Mouse (Mus musculus): Measurements from ENCODE around the gene Dpep2nb. TPM values are rescaled to one million over a fixed set of nuclear protein-coding genes. Genes with fewer than 3 reads are reported as not detected.

Dpep2nb gene
- total RNA-seq (2018; cell fraction: chromatin; rRNA removed) = 1 to 10 TPM in 7 of 26 experiments, under 1 TPM in 4, not detected in 15; 0.80 to 2.4 (median 1.1) TPM
- under 1 TPM in 13 of 26 experiments, not detected in 13; 0.10 to 0.61 (median 0.18) TPM for total RNA-seq (2018; cell fraction: cytosol; rRNA removed)
- total RNA-seq (2018; cell fraction: nucleus; rRNA removed) = 10 to 100 TPM in 1 of 26 experiments, 1 to 10 TPM in 13, under 1 TPM in 5, not detected in 7; 0.46 to 11.4 (median 2.8) TPM
- polyA plus RNA-seq (2018) = not detected in 3 replicates

GRCm38 (mm10) chr8:106005875-106006274 lies at the start of gene Dpep2nb:
Dpep2nb (minus strand) TSS chr8:106005975.
- Histone ChIP-seq H3K36me3 (ENCODE audit: inconsistent target) (no peaks in the 10 kb centered on the region), H3K79me2 (ENCODE audit: inconsistent target) (peaks cover 29% of the 10 kb centered on the region), H3K4me3 (ENCODE audit: inconsistent target) (no peak within 1 kb of the TSS), H3K27ac (peak within 1 kb of the TSS; percentile 93)
- WGBS (ENCODE audit: missing documents) = 94% methylated on average over 4 of the region's 4 CpGs

GRCm38 (mm10) chr8:106055038-106055437 lies 49.3 kb upstream of the Dpep2nb start:
- Histone ChIP-seq H3K27ac (no peak overlapping the region), H3K79me2 (ENCODE audit: inconsistent target) (no peaks in the 10 kb centered on the region), H3K36me3 (ENCODE audit: inconsistent target) (peaks cover 23% of the 10 kb centered on the region; the same call in 1 of the 2 replicates), H3K4me3 (ENCODE audit: inconsistent target) (no peak overlapping the region)
- WGBS (ENCODE audit: missing documents) = 27% methylated on average over 3 of the region's 3 CpGs

GRCm38 (mm10) chr8:106054190-106054811 lies 48.5 kb upstream of the Dpep2nb start:
- H3K36me3 ChIP-seq (ENCODE audit: inconsistent target) = peaks cover 23% of the 10 kb centered on the region; the same call in 1 of the 2 replicates
- no peak overlapping the region for H3K27ac ChIP-seq
- H3K79me2 ChIP-seq (ENCODE audit: inconsistent target) = no peaks in the 10 kb centered on the region
- H3K4me3 ChIP-seq (ENCODE audit: inconsistent target) = no peak overlapping the region
- WGBS (ENCODE audit: missing documents) = 44% methylated on average over 6 of the region's 6 CpGs

- H3K79me2 ChIP-seq (ENCODE audit: inconsistent target) = no peaks in the 10 kb centered on the region
- H3K27ac ChIP-seq = no peak overlapping the region
- no peak overlapping the region for H3K4me3 ChIP-seq (ENCODE audit: inconsistent target)
- WGBS (ENCODE audit: missing documents) = 85% methylated on average over 9 of the region's 9 CpGs
- H3K36me3 ChIP-seq (ENCODE audit: inconsistent target) = peaks cover 23% of the 10 kb centered on the region; the same call in 1 of the 2 replicates
Observed at GRCm38 (mm10) chr8:106052510-106053089, 46.8 kb upstream of the Dpep2nb start.

- Histone ChIP-seq H3K27ac (no peak overlapping the region), H3K4me3 (ENCODE audit: inconsistent target) (no peak overlapping the region), H3K79me2 (ENCODE audit: inconsistent target) (no peaks in the 10 kb centered on the region), H3K36me3 (ENCODE audit: inconsistent target) (peaks cover 23% of the 10 kb centered on the region; the same call in 1 of the 2 replicates)
- 87% methylated on average over 3 of the region's 3 CpGs for WGBS (ENCODE audit: missing documents)
Observed at GRCm38 (mm10) chr8:106051068-106051467, 45.3 kb upstream of the Dpep2nb start.

GRCm38 (mm10) chr8:106049840-106050239 lies 44.1 kb upstream of the Dpep2nb start:
- Histone ChIP-seq H3K79me2 (ENCODE audit: inconsistent target) (no peaks in the 10 kb centered on the region), H3K36me3 (ENCODE audit: inconsistent target) (peaks cover 23% of the 10 kb centered on the region; the same call in 1 of the 2 replicates), H3K4me3 (ENCODE audit: inconsistent target) (no peak overlapping the region), H3K27ac (no peak overlapping the region)
- WGBS (ENCODE audit: missing documents) = 73% methylated on average over 6 of the region's 6 CpGs

- H3K4me3 ChIP-seq (ENCODE audit: inconsistent target) = no peak overlapping the region
- peaks cover 17% of the 10 kb centered on the region; the same call in 1 of the 2 replicates for H3K36me3 ChIP-seq (ENCODE audit: inconsistent target)
- no peak overlapping the region for H3K27ac ChIP-seq
- whole genome bisulfite sequencing (ENCODE audit: missing documents) = 82% methylated on average over 5 of the region's 5 CpGs
- H3K79me2 ChIP-seq (ENCODE audit: inconsistent target) = no peaks in the 10 kb centered on the region
Observed at GRCm38 (mm10) chr8:106047854-106048630, 42.3 kb upstream of the Dpep2nb start.

- Histone ChIP-seq H3K27ac (no peak overlapping the region), H3K36me3 (ENCODE audit: inconsistent target) (peaks cover 9% of the 10 kb centered on the region; the same call in 1 of the 2 replicates), H3K4me3 (ENCODE audit: inconsistent target) (no peak overlapping the region), H3K79me2 (ENCODE audit: inconsistent target) (no peaks in the 10 kb centered on the region)
- WGBS (ENCODE audit: missing documents) = 94% methylated on average over 11 of the region's 11 CpGs
Observed at GRCm38 (mm10) chr8:106046872-106047559, 41.2 kb upstream of the Dpep2nb start.

- no peaks in the 10 kb centered on the region for H3K36me3 ChIP-seq (ENCODE audit: inconsistent target)
- H3K4me3 ChIP-seq (ENCODE audit: inconsistent target) = no peak overlapping the region
- WGBS (ENCODE audit: missing documents) = 45% methylated on average over 2 of the region's 3 CpGs
- H3K27ac ChIP-seq = no peak overlapping the region
- H3K79me2 ChIP-seq (ENCODE audit: inconsistent target) = no peaks in the 10 kb centered on the region
Observed at GRCm38 (mm10) chr8:106044151-106044550, 38.4 kb upstream of the Dpep2nb start.

GRCm38 (mm10) chr8:106043055-106043454 lies 37.3 kb upstream of the Dpep2nb start:
- no peak overlapping the region for H3K4me3 ChIP-seq (ENCODE audit: inconsistent target)
- H3K79me2 ChIP-seq (ENCODE audit: inconsistent target) = no peaks in the 10 kb centered on the region
- H3K36me3 ChIP-seq (ENCODE audit: inconsistent target) = no peaks in the 10 kb centered on the region
- no peak overlapping the region for H3K27ac ChIP-seq
- WGBS (ENCODE audit: missing documents) = 100% methylated on average over 2 of the region's 2 CpGs

- no peaks in the 10 kb centered on the region for H3K79me2 ChIP-seq (ENCODE audit: inconsistent target)
- no peaks in the 10 kb centered on the region; the same call in 1 of the 2 replicates for H3K36me3 ChIP-seq (ENCODE audit: inconsistent target)
- no peak overlapping the region for H3K4me3 ChIP-seq (ENCODE audit: inconsistent target)
- WGBS (ENCODE audit: missing documents) = 83% methylated on average over 4 of the region's 4 CpGs
- no peak overlapping the region for H3K27ac ChIP-seq
Observed at GRCm38 (mm10) chr8:106040218-106040617, 34.4 kb upstream of the Dpep2nb start.

- WGBS (ENCODE audit: missing documents) = 44% methylated on average over 4 of the region's 4 CpGs
- H3K36me3 ChIP-seq (ENCODE audit: inconsistent target) = no peaks in the 10 kb centered on the region; the same call in 1 of the 2 replicates
- H3K79me2 ChIP-seq (ENCODE audit: inconsistent target) = no peaks in the 10 kb centered on the region
- no peak overlapping the region for H3K4me3 ChIP-seq (ENCODE audit: inconsistent target)
- H3K27ac ChIP-seq = no peak overlapping the region
Observed at GRCm38 (mm10) chr8:106039605-106040004, 33.8 kb upstream of the Dpep2nb start.

- H3K36me3 ChIP-seq (ENCODE audit: inconsistent target) = no peaks in the 10 kb centered on the region; the same call in 1 of the 2 replicates
- no peak overlapping the region for H3K27ac ChIP-seq
- H3K4me3 ChIP-seq (ENCODE audit: inconsistent target) = no peak overlapping the region
- H3K79me2 ChIP-seq (ENCODE audit: inconsistent target) = no peaks in the 10 kb centered on the region
- WGBS (ENCODE audit: missing documents) = 90% methylated on average over 10 of the region's 10 CpGs
Observed at GRCm38 (mm10) chr8:106038721-106039120, 32.9 kb upstream of the Dpep2nb start.

- Histone ChIP-seq H3K79me2 (ENCODE audit: inconsistent target) (no peaks in the 10 kb centered on the region), H3K4me3 (ENCODE audit: inconsistent target) (no peak overlapping the region), H3K27ac (no peak overlapping the region), H3K36me3 (ENCODE audit: inconsistent target) (no peaks in the 10 kb centered on the region)
Observed at GRCm38 (mm10) chr8:106022483-106022882, 16.7 kb upstream of the Dpep2nb start.

Measured in macrophage (primary cell).